Mouse (Mus musculus) ovary, postnatal 36 days (tissue): ENCODE data around the gene Fgf8.

Experiments used
- DNase-seq: peaks from one replicate; pipeline ENCODE4 v3.0.0; 2022; ENCODE audit warnings: low spot score, mixed read lengths

The Fgf8 gene

DNA sequence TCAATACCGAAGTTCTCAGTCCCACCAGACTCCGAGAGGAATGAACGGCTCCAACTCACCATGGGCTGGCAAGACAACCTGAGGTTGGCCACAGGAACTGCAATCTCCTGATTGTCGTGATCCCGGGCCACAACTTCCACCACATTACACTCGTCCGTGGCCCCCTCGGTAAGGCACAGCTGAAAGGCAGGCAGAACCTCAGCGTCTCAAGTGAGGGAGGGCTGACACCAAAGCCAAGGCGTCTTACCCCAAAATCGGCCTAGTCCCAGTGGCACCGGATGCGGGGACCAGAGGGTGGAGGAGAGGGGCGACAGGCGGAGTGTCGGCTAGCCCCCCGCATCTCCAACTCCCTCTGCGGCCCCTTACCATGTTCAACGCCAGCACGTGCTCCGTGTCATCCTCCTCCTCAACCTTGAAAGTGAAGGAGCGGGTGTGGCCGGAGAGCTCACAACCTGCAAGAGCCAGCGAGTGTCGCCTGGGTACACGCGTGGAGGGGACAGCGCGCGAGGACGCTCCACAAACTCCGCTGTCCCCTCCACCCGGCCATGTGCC, 6.1 kb upstream of the Fgf8 start:
- no peak for DNase-seq

DNA sequence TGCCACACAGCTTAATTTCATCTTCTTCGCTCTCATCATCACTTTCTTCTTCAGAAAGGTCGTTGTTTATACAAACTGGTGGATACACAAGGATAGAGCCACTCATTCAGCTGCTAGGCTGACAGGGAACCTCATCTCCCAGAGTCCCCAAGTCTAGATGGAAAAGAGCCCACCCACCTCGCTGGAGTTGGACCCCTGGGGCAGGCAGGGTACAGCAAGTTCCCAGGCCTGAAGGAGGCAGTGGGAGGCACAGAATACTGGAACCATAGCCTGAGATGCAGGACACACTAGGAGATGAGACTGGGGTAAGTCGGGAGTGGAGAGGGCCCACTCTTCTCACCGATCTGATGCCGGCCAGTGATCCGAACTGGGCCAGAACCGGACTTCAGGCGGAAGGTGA, 5.5 kb upstream of the Fgf8 start:
- no peak for DNase-seq

DNA sequence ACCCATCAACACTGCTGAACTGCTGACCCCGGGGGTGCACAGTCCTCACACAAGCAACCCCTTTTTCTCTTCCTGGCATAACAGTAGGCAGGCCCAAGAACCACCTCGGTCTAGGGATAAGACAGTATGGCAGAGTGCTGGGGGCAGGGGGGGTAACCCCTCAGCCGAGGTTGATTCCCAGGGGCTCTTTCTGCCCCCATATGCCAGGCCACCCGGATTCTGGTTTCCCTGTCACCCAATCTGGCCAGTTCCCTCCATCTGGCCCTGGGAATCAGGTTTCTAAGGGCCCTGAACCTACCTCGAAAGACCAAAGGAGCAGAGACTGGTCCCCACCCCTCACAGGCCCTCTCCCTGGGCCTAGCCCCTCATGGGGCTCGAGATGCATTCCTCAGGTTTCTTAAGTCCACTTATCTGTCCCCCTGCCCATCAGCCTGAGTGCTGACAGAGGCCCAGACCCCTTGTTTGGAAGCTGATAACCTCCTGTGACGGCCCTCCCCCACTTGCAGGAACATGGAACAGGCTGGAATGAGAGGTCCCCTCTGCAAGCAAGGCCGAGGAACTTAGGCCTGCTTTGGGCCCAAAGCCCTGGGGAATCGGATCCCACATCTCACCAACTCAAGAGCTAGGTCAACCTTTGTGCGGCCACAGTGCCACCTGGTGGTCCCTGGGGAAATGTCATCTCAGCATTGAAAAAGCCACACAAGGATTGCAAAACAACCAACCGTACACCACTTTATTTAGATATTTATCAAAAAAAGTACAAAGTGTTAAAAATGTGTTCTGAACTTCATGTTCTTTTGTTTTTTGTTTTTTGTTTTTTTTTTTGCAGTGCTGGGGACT, 4.5 kb upstream of the Fgf8 start:
- peak; percentile 82 for DNase-seq

DNA sequence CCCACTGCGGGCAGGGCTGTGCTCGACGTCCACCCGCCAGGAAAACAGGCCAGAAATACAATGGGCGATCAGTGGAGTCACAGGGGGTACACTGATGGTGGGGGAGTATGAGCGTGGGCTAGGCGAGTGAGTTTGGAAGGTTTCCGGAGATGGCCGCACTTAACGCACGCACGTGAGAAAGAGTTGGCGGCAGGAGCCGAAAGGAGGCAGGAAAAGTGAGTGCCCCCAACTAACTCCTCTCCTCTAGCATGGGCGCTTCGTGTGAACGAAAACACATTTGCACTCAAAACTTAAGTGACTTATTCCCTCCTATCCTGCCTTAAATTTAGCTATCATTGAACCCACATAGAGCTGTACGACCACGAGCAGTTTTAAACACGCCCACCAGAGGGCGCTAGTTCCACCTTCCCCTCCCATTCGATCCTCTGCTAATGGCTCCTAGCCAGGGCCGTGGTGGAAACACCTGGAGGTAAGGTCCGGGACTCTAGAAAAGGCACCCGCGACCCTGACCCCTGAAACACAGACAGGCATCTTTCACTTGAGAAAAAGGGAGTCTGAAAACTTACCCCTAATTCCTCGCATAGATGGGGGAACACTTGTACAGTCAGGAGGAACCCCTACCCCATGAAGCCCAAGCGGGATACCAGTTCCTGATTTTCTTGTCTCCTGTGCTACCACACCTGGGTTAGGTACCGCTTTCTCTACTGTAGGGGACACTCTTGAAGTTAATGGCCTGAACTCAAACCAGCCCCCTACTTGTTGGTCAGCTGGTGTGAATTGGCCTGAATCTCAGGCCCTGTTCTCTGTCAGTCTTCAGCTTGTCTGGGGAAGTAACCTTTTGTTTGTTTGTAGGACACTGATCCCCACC, 3.7 kb upstream of the Fgf8 start:
- peak; percentile 70 for DNase-seq

DNA sequence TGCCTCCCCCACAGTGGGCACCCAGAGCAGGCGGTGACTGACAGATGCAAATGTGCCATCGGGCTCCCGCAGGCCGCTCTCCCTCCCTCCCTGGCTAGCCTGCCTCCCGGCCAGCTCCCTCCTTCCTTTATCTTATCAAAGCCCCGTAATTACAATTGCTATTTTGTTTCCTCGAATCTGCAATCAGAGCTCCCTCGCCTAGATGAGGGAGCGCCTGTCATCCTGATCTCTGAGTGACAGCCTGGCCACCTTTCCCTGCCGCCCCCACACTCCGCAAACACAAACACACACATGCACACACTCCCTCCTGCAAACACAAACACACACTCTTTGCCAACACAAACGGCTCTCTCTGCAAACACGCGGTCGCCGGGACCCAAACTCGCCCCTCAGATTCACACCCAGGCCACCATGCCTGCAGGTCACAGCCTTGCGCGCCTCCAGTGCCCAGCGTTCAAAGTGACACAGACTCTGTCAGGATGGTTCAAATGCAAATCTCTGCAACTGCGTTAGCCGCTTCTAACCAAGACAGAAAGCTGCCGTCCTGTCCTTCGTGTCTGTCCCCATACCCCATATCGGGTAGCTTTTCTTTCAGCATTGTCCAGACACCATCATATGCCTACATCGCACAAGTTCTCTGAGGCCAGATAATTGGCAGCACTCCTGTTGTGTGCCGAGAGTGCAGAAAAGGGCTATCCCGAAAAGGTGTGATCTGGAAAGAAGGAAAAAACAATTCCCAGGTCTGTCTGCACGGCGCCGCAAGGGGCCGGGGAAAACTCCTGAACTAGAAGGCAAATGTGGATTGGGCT, 2.8 kb upstream of the Fgf8 start:
- no peak for DNase-seq

DNA sequence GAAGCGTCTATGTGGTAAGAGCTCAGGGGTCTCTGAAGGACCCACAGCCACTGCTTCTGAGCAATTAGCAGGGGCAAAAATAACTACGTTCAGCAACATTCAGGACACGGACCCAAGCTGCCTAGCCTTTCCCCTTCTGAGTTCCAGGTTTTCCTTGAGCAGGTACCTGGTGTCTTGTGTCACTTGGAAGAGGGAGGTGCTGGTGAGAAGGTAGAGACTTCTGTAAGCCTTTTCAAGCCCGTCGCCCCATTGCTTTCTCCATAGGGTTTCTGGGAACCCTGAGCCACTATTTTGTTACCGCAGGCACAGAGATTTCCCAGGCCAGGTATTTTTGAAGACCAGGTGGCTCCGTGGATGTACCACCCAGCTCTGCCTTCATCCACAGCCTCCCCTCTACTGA, 904 bp upstream of the Fgf8 start:
- no peak for DNase-seq

DNA sequence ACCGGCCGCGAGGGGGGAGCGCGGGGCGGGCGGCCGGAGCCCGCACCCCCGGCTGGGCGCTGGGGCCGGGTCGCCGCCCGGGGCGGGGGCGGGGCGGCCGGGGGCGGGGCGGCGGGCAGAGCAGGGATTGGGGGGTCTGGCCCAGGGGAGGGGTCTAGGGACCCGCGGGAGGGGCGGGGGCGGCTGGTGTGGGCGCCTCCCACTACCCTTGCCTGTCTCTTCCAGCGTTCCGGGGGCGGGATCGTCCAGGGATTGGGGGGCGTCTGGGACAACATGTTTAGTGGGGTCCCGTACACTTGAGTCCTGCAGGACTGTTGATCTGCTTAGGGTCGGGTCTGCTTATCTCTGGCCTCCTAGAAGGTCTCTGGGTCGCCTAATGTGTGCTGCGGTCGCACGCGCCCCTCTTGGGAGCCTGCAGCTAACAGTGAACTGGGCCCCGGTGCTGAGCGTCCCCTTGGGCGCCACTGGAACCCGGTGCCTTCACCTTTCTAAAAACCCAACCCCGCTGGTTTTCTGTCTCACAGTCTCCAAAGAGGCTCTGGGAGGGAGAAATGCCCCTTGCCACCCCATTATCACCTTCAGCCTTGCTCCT, 365 bp upstream of the Fgf8 start:
- DNase-seq = no peak

DNA sequence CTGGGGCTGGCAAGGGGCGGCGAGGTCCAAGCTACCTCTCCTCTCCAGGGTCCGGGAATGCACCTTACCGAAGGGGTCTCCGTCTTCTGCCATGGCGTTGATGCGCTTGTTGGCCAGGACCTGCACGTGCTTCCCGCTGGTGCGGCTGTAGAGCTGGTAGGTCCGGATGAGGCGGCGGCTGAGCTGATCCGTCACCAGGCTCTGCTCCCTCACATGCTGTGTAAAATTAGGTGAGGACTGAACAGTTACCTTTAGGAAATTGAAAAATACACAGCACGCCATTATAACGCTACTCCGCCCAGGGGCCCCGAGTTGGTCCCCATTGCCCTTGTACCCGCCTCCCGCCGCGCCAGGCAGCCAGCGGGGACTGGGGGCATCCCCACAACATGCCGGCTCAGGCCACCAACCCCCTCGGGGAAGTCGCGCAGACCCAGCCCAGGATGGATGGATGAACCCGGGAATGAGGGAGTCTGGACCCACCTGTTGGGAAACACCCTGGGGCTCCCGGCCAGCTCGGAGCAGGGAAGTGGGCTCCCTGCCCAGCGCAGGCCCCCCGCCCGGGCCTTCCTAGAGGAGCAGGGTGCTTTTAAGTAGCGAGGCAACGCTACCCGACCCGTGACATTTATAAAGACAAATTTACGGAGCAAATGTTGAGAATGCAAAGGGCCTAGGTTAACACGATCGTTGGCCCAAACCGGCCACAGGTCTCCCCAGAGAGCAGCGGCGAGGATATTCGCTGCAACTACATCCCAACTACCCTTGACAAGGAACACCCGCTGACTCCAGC, 1.1 kb downstream of the Fgf8 start:
- DNase-seq = no peak

DNA sequence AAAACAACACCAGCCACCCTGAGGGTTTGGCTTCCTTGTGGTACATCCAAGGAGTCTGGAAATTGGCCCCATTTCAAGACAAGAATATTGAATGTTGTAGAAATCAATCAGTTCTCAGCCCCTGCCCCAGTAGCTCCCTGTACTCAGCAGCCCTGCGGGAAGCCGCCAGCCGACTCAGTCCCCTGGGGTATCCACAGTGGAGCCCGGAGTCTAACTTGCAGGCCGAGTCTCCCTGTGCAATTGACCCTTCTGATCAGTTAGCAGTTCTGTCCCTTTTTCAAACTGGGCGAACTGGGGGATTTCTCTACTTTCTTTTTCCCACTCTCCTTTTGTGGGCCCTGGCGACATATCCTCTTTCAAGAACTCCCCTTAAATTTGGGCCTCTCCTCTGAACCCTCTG, 1.9 kb downstream of the Fgf8 start:
- DNase-seq = no peak

DNA sequence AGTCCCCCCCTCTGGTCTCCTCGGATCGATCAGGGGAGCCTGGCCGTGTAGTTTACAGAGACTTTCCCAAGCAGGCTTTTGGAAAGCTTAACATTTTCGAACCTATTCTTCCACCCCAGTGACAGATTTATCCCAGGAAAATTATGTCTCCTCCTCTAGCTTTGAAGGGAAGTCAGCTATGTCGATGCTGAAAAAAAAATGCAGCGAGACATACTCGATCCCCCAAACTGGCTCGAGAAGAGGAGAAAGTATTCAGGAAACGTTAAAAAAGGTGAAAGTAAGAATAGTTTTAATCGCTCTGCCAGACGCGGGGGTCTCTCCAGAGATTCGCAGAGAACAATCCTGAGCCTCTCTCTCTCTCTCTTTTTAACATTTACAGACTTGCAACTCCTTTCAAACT, 2.5 kb downstream of the Fgf8 start:
- no peak for DNase-seq

DNA sequence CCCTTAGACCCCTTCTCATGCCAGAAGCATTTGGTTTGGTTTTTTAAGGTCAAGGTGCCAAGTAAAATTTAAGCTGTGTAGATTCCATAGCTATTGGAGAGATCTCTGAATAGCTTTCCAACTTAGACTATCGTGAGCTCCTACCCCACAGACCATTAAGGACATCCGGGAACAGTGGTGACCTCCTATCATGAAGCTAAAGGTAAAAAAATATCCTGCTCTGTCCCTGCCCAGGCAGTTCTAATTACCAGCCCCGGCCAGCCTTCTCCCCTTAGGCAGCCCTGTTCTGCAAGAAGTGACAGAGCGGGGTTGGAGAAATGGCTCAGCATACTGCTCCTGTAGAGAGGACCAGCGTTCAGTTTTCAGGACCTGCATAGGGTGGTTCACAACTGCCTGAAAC, 4.2 kb downstream of the Fgf8 start:
- DNase-seq = no peak

DNA sequence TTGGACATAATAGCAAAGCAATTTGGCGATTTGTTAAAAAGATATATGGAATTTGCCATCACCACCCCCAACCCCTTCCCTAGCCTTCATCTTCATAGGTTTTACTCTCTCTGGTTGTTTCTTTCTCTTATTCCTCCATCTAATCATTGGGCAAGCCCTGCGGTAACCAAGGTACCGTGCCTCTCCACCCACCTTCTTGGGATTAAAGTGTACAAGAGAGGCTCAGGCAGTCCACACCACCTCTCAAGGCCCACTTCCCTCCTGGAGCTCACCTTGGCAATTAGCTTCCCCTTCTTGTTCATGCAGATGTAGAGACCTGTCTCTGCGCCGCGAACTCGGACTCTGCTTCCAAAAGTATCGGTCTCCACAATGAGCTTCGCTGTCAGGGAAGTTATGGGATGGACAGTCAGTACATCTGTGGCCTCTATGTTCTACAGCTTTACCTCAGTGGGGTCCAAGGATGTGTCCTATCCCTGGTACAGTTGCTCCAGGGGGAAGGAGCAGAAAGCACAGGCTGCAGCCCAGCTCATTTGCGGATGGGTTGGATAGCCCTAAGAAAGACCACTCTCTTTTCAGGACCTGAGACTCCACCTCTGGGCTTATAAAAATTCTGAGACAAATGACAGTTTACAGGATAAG, 4.8 kb downstream of the Fgf8 start:
- DNase-seq = no peak

DNA sequence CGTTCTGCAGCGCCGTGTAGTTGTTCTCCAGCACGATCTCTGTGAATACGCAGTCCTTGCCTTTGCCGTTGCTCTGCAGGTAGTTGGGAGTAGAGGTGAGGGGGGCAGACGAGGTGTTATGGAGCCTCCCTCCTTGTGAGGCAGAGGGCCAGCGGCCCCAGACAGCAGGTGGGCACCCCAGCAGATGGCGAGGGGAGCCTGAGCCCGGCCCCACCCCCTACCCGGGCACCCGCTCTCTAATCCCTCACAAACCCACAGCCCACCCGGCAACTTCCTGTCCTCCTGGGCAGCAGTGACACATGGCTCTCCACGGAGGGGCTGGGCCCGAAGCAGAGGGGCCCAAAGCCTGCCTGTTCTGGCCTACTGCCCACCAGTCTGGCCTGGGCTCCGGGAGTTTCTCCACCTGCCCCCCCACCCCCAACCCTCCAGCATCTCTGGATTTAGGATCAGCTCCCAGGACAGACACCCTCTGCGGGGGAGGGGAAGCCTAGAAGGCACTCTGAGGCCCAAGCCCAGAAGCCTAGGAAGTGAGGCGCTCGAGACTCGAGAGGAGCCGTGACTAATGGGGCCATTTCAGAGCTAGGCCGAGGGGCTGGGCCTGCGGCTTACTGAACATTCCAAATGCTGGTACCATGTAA, 5.4 kb downstream of the Fgf8 start:
- no peak for DNase-seq

DNA sequence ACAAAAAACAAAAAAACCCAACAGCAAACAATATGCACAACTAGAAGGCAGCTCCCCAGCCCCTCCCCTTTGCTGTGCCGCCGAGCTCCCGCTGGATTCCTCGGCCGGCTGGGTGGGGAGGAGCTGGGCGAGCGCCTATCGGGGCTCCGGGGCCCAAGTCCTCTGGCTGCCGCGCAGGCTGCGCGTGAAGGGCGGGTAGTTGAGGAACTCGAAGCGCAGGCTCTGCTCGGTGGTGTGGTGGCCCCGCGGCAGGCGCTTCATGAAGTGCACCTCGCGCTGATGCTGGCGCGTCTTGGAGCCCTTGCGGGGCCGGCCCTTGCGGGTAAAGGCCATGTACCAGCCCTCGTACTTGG, 5.9 kb downstream of the Fgf8 start:
- DNase-seq = peak; percentile 59

DNA sequence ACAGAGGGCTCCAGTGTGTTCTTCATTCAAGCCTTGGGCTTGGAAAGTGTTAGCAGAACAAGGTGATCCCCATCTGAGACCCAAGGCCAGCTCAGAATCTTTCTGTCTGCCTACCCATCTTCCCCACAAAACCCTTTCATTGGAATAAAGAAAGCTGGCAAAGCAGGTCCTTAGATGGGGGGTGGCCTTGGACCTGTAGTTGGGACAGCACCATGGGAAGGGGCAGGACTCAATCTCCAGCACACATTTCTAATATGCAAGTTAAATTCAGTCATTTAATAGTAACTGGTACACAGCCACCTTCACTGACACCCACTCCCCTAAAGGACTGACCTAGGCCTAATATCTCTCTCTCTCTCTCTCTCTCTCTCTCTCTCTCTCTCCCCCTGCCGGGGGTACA, 6.5 kb downstream of the Fgf8 start:
- no peak for DNase-seq

DNA sequence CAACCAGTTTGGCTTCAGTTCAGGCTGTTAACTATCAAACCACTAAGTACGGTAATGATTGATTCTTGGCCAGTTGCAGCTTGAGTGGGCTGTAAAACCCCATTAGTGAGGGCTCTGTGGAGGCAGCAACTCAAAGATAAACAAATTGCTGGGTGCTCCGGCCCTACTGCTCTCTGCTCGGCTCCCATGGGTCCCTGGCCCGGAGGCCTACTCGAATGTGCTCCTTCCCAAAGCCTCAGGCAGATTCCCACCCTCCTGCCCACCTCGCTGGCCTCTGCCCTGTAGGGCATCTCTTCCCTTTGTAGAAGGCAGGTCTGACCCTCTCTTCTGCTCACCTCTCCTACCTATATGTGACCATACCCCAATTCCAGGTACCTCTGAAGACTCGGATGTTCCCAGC, 8.0 kb downstream of the Fgf8 start:
- DNase-seq = no peak

DNA sequence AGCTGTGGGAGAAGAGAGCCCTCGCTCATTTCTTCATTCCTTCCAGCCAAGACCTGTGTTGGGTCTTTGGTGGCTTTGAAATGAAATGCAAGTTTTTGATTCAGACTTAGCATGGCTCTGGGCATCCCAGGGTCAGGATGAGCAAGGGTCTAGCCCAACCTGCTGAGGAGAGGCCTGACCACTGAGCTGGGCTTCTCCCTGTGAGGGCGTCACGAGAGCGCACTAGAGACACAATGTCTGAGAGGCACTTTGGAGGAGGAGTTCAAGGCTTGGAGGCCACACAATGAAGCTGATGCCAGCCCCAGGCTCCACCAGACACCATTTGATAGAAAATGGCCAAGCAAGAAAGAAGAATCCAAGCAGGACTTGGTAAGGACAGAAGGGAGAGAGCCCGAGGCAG, 8.5 kb downstream of the Fgf8 start:
- DNase-seq = no peak

DNA sequence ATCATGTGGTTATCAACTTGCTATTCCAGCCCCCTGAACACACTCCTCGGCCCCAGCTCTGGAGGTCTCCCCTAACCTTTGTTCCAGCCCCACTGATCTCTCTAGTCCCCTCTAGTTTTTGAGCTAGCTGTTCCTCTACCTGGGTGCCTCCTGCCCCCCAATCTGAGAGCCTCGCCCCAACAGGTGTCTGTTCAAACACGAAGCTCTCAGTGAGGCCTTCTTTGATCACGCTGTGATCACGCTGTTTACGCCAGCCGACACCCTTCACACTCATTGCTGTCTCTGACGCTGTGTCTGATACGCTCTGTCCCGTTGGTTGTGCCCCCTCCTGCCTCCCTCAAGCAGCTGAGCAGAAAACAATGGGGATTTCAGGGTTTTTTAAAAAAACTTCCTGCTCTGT, 9.2 kb downstream of the Fgf8 start:
- no peak for DNase-seq

DNA sequence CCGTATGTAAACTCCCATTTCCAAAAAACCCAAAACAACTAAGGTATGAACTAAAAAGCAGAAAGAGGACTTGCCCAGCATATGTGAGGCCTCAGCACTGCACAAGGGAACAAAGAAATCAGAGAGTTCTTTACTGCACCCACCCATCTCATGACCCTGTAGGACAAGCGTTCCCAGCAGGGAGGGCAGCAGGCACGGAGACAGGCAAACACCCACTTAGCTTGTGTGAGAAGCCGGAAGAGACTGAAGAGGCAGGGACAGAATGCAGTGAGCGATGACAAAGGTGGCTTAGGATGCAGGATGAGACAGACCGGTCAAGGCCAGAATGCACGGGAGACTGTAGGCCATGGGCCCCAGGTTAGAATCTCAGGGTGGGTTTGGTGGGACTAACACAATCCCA, 11.1 kb downstream of the Fgf8 start:
- DNase-seq = no peak

DNA sequence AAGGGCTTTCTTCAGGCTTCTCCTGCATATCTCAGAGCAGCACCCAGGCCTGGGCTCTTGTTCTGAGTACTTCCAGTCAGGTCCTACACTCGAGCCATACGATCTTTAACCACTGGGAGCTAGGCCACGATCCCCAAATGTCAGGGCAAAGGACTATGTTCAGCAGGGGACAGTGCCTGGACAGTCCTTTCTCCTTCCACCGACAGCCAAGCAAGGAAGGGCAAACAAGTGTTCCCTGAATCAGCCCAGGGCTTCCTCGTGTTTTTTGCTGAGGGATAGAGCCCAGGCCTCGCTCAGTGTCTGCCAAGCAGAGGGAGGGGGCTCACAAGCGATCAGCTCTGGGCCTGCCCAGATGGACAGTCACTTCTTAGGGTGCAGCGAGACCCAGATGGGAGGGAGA, 12.7 kb downstream of the Fgf8 start:
- no peak for DNase-seq
